Mouse (Mus musculus) spleen, postnatal 4 days (tissue): ENCODE measurements around the gene Gimap1.

ENCODE experiments used
- DNase-seq, 2 experiments: peaks; one replicate each; pipeline ENCODE4 v3.0.0; 2022; ENCODE audit warnings: low spot score in 2 of 2

Gene Gimap1

GRCm38 (mm10) chr6:48738961-48739779 is at the start of gene Gimap1:
Gimap1 (plus strand) TSS chr6:48739054.
- peak; percentile 58 to 81 for DNase-seq

- no peak for DNase-seq
Observed at GRCm38 (mm10) chr6:48689320-48689719, 49.5 kb upstream of the Gimap1 start.

GRCm38 (mm10) chr6:48692962-48693361 is 45.9 kb upstream of the Gimap1 start:
- DNase-seq = no peak

GRCm38 (mm10) chr6:48696830-48697554 is 41.9 kb upstream of the Gimap1 start:
- DNase-seq = no peak

- no peak for DNase-seq
Observed at GRCm38 (mm10) chr6:48697555-48697930, 41.3 kb upstream of the Gimap1 start.

- DNase-seq = no peak
Observed at GRCm38 (mm10) chr6:48698066-48698856, 40.6 kb upstream of the Gimap1 start.

- no peak for DNase-seq
Observed at GRCm38 (mm10) chr6:48698888-48699287, 40.0 kb upstream of the Gimap1 start.

- no peak for DNase-seq
Observed at GRCm38 (mm10) chr6:48700251-48701075, 38.4 kb upstream of the Gimap1 start.

- no peak for DNase-seq
Observed at GRCm38 (mm10) chr6:48702146-48702545, 36.7 kb upstream of the Gimap1 start.

GRCm38 (mm10) chr6:48702601-48703000 is 36.3 kb upstream of the Gimap1 start:
- DNase-seq = no peak

- DNase-seq = no peak
Observed at GRCm38 (mm10) chr6:48704146-48704545, 34.7 kb upstream of the Gimap1 start.

- DNase-seq = no peak
Observed at GRCm38 (mm10) chr6:48706130-48706529, 32.7 kb upstream of the Gimap1 start.

- DNase-seq = peak in 1 of 2 experiments; percentile 44
Observed at GRCm38 (mm10) chr6:48718455-48718854, 20.4 kb upstream of the Gimap1 start, which contains the start of the genes Gm28053 and Gimap7. Gm28053 (plus strand) TSS chr6:48718607. Gimap7 (plus strand) TSS chr6:48718621.

GRCm38 (mm10) chr6:48720326-48720725 is 18.5 kb upstream of the Gimap1 start:
- DNase-seq = no peak

GRCm38 (mm10) chr6:48723468-48723867 is 15.4 kb upstream of the Gimap1 start:
- no peak for DNase-seq

- DNase-seq = no peak
Observed at GRCm38 (mm10) chr6:48725476-48725875, 13.4 kb upstream of the Gimap1 start.

- DNase-seq = no peak
Observed at GRCm38 (mm10) chr6:48727761-48728160, 11.1 kb upstream of the Gimap1 start.

- peak in 1 of 2 experiments; percentile 40 for DNase-seq
Observed at GRCm38 (mm10) chr6:48732864-48733304, 6.0 kb upstream of the Gimap1 start.

GRCm38 (mm10) chr6:48733660-48734059 is 5.2 kb upstream of the Gimap1 start:
- no peak for DNase-seq

GRCm38 (mm10) chr6:48737053-48737452 is 1.8 kb upstream of the Gimap1 start:
- no peak for DNase-seq

- no peak for DNase-seq
Observed at GRCm38 (mm10) chr6:48737688-48738087, 1.2 kb upstream of the Gimap1 start.
